Mouse (Mus musculus): ENCODE results near the gene Rsph1. TPM values are rescaled to one million over a fixed set of nuclear protein-coding genes. Genes with fewer than 3 reads are reported as not detected.

The Rsph1 gene
- polyA plus RNA-seq, 1 experiment, result 0.51 TPM

DNA sequence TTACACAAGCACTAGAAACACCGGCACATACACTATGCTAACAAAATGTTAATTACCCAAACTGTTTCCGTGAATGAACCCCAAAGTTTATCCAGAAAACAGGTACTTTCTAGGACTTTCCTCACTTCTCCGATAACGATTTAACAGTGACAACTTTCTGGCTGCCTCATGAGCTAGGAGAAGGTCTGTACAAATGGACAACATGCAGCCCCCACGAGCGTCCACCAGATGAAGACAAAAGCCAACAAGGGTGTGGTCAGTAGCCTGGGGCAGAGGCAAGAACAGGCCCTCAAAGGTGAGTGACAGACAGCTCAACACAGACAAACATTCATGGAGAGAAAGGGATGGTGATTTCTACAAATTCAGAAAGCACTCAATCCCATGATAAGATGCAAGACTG, 9.6 kb downstream of the Rsph1 start:
- TF ChIP-seq CTCF (IDR thresholded peaks at IDR 0.05; ENCODE audit: borderline replicate concordance, control insufficient read depth, extremely low read depth, insufficient read depth, low read length, poor library complexity) (no peak), POLR2A (IDR thresholded peaks at IDR 0.05; ENCODE audit: control insufficient read depth, extremely low read depth, insufficient read depth, low read length, poor library complexity) (no peak)
- H3K4me3 ChIP-seq (ENCODE audit: control insufficient read depth, insufficient read depth, low read length), result no peak overlapping the region
- 95% methylated on average over 6 of the region's 6 CpGs for WGBS
- no peaks in the 10 kb centered on the region for H3K36me3 ChIP-seq (ENCODE audit: control insufficient read depth, insufficient read depth, low read length)
- no peak for DNase-seq
- peaks cover 22% of the 10 kb centered on the region for H3K4me1 ChIP-seq (replicated peaks; ENCODE audit: control insufficient read depth, insufficient read depth, low read length)
- no peak overlapping the region for H3K27ac ChIP-seq (ENCODE audit: control insufficient read depth, insufficient read depth, low read length)
- H3K27me3 ChIP-seq (ENCODE audit: control insufficient read depth, insufficient read depth, low read length), result no peaks in the 10 kb centered on the region

DNA sequence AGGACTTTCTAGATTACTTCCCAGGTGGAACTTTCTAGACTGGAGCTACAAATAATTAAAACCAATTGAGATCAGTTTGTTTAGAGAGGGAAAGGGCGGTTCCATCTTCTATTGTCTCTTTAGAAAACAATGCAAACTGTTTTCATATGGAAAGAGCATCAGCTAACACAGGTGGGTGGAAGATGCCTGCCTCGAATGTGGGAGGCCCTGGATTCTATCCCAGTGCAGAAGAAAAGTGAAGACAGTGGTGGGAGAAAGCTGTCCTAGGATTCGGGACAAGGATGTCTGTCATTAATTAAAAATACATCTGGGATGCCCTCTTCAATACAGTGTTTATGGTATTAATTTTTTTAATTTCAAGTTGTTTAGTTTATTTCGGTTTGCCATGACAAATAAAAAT, 10.0 kb downstream of the Rsph1 start:
- no peak for DNase-seq
- H3K4me1 ChIP-seq (replicated peaks; ENCODE audit: control insufficient read depth, insufficient read depth, low read length), result peaks cover 22% of the 10 kb centered on the region
- no peaks in the 10 kb centered on the region for H3K36me3 ChIP-seq (ENCODE audit: control insufficient read depth, insufficient read depth, low read length)
- TF ChIP-seq POLR2A (IDR thresholded peaks at IDR 0.05; ENCODE audit: control insufficient read depth, extremely low read depth, insufficient read depth, low read length, poor library complexity), result no peak
- no peak for TF ChIP-seq CTCF (IDR thresholded peaks at IDR 0.05; ENCODE audit: borderline replicate concordance, control insufficient read depth, extremely low read depth, insufficient read depth, low read length, poor library complexity)
- H3K27me3 ChIP-seq (ENCODE audit: control insufficient read depth, insufficient read depth, low read length), result no peaks in the 10 kb centered on the region
- WGBS, result 92% methylated on average over 4 of the region's 4 CpGs
- H3K4me3 ChIP-seq (ENCODE audit: control insufficient read depth, insufficient read depth, low read length), result no peak overlapping the region
- H3K27ac ChIP-seq (ENCODE audit: control insufficient read depth, insufficient read depth, low read length), result no peak overlapping the region

- no peaks in the 10 kb centered on the region for H3K36me3 ChIP-seq (ENCODE audit: control insufficient read depth, insufficient read depth, low read length)
- H3K4me1 ChIP-seq (replicated peaks; ENCODE audit: control insufficient read depth, insufficient read depth, low read length), result peaks cover 22% of the 10 kb centered on the region
- no peak for TF ChIP-seq CTCF (IDR thresholded peaks at IDR 0.05; ENCODE audit: borderline replicate concordance, control insufficient read depth, extremely low read depth, insufficient read depth, low read length, poor library complexity)
- peak; percentile 55 for DNase-seq
- H3K4me3 ChIP-seq (ENCODE audit: control insufficient read depth, insufficient read depth, low read length), result no peak overlapping the region
- 79% methylated on average over 7 of the region's 7 CpGs for WGBS
- no peaks in the 10 kb centered on the region for H3K27me3 ChIP-seq (ENCODE audit: control insufficient read depth, insufficient read depth, low read length)
- H3K27ac ChIP-seq (ENCODE audit: control insufficient read depth, insufficient read depth, low read length), result peak overlapping the region; percentile 56
These were observed 10.7 kb downstream of the Rsph1 start for GRCm38 (mm10) chr17:31266321-31266950.

GRCm38 (mm10) chr17:31265831-31266230, 11.4 kb downstream of the Rsph1 start:
- Histone ChIP-seq H3K27ac (ENCODE audit: control insufficient read depth, insufficient read depth, low read length) (peak overlapping the region; percentile 56; the same call in 1 of the 2 replicates), H3K27me3 (ENCODE audit: control insufficient read depth, insufficient read depth, low read length) (no peaks in the 10 kb centered on the region), H3K4me1 (replicated peaks; ENCODE audit: control insufficient read depth, insufficient read depth, low read length) (peaks cover 22% of the 10 kb centered on the region), H3K4me3 (ENCODE audit: control insufficient read depth, insufficient read depth, low read length) (no peak overlapping the region), H3K36me3 (ENCODE audit: control insufficient read depth, insufficient read depth, low read length) (no peaks in the 10 kb centered on the region)
- DNase-seq, result no peak
- WGBS, result 94% methylated on average over 9 of the region's 9 CpGs
- TF ChIP-seq CTCF (IDR thresholded peaks at IDR 0.05; ENCODE audit: borderline replicate concordance, control insufficient read depth, extremely low read depth, insufficient read depth, low read length, poor library complexity) (no peak), POLR2A (IDR thresholded peaks at IDR 0.05; ENCODE audit: control insufficient read depth, extremely low read depth, insufficient read depth, low read length, poor library complexity) (no peak)

- 40% methylated on average over 3 of the region's 3 CpGs for WGBS
- no peaks in the 10 kb centered on the region for H3K27me3 ChIP-seq (ENCODE audit: control insufficient read depth, insufficient read depth, low read length)
- no peaks in the 10 kb centered on the region for H3K36me3 ChIP-seq (ENCODE audit: control insufficient read depth, insufficient read depth, low read length)
- peaks cover 22% of the 10 kb centered on the region for H3K4me1 ChIP-seq (replicated peaks; ENCODE audit: control insufficient read depth, insufficient read depth, low read length)
- DNase-seq, result peak; percentile 37
- no peak for TF ChIP-seq POLR2A (IDR thresholded peaks at IDR 0.05; ENCODE audit: control insufficient read depth, extremely low read depth, insufficient read depth, low read length, poor library complexity)
- no peak for TF ChIP-seq CTCF (IDR thresholded peaks at IDR 0.05; ENCODE audit: borderline replicate concordance, control insufficient read depth, extremely low read depth, insufficient read depth, low read length, poor library complexity)
- H3K27ac ChIP-seq (ENCODE audit: control insufficient read depth, insufficient read depth, low read length), result no peak overlapping the region
- H3K4me3 ChIP-seq (ENCODE audit: control insufficient read depth, insufficient read depth, low read length), result no peak overlapping the region
These were observed 12.0 kb downstream of the Rsph1 start for GRCm38 (mm10) chr17:31265171-31265572.

- Histone ChIP-seq H3K27me3 (ENCODE audit: control insufficient read depth, insufficient read depth, low read length) (no peaks in the 10 kb centered on the region), H3K27ac (ENCODE audit: control insufficient read depth, insufficient read depth, low read length) (no peak overlapping the region)
- 90% methylated on average over 6 of the region's 6 CpGs for WGBS
These were observed 12.8 kb downstream of the Rsph1 start for GRCm38 (mm10) chr17:31264372-31264771.

GRCm38 (mm10) chr17:31263770-31264169, 13.4 kb downstream of the Rsph1 start:
- Histone ChIP-seq H3K4me1 (replicated peaks; ENCODE audit: control insufficient read depth, insufficient read depth, low read length) (peaks cover 22% of the 10 kb centered on the region), H3K36me3 (ENCODE audit: control insufficient read depth, insufficient read depth, low read length) (no peaks in the 10 kb centered on the region), H3K27me3 (ENCODE audit: control insufficient read depth, insufficient read depth, low read length) (no peaks in the 10 kb centered on the region), H3K27ac (ENCODE audit: control insufficient read depth, insufficient read depth, low read length) (no peak overlapping the region), H3K4me3 (ENCODE audit: control insufficient read depth, insufficient read depth, low read length) (no peak overlapping the region)
- TF ChIP-seq POLR2A (IDR thresholded peaks at IDR 0.05; ENCODE audit: control insufficient read depth, extremely low read depth, insufficient read depth, low read length, poor library complexity), result no peak
- no peak for DNase-seq
- 96% methylated on average over 5 of the region's 5 CpGs for WGBS

More at GRCm38 (mm10) chr17:31264372-31264771, 12.8 kb downstream of the Rsph1 start:
- Histone ChIP-seq H3K4me3 (ENCODE audit: control insufficient read depth, insufficient read depth, low read length) (no peak overlapping the region), H3K4me1 (replicated peaks; ENCODE audit: control insufficient read depth, insufficient read depth, low read length) (peaks cover 22% of the 10 kb centered on the region), H3K36me3 (ENCODE audit: control insufficient read depth, insufficient read depth, low read length) (no peaks in the 10 kb centered on the region)
- no peak for DNase-seq
- TF ChIP-seq CTCF (IDR thresholded peaks at IDR 0.05; ENCODE audit: borderline replicate concordance, control insufficient read depth, extremely low read depth, insufficient read depth, low read length, poor library complexity) (no peak), POLR2A (IDR thresholded peaks at IDR 0.05; ENCODE audit: control insufficient read depth, extremely low read depth, insufficient read depth, low read length, poor library complexity) (no peak)

Data from thymus, adult 2 months (tissue).